In the genomic region with DNA sequence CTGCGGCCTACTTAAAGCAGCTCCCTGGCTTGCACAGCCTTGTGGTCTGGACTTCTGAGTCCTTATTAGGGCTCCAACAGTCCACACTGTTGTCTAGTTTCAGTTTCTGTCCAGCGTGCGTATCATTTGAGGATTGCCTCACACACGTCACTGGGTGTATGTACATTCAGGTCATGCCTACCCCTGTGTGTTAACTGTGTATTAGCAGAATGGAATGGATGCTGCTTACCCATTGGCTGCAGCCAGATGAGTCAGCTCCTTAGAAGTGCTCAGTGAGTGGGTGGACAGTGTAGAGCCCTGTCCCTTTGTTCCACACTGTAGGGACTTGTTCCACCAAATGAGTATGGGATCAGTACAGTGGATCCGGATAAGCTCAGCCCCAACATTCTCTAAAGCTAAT, we compare ENCODE assay signal across 1 mouse cellular context.
TF ChIP-seq lines count a peak whose summit lies in the region.

No protein-coding gene starts in this region.

TF ChIP-seq in MEL, 35 proteins besides CTCF, POLR2A, EP300 and RAD21 (continued from another document):
- no peak for TF ChIP-seq USF2 (IDR thresholded peaks at IDR 0.05; ENCODE audit: borderline replicate concordance in 1 of 2, insufficient read depth in 1 of 2, low read depth in 1 of 2, low read length in 2 of 2)
- TF ChIP-seq ZNF384 (IDR thresholded peaks at IDR 0.05; ENCODE audit: low read depth, low read length) = no peak
- TF ChIP-seq ZKSCAN1 (IDR thresholded peaks at IDR 0.05; ENCODE audit: low read depth, low read length) = no peak
